Mouse (Mus musculus) kidney, adult 10 weeks (tissue): ENCODE measurements around the gene Gm5938. TPM values are rescaled to one million over a fixed set of nuclear protein-coding genes. Genes with fewer than 3 reads are reported as not detected.

Source experiments
- polyA plus RNA-seq: library from polyadenylated mRNA; stranded (reverse); fragments of 350-450 nt; fragmentation: Illumina TruSeq; extraction: RNeasy Lipid Tissue Mini Kit (QIAGEN cat#74804); gene quantifications from one replicate; pipeline ENCODE4 v1.2.3, GENCODE M21; 2014; ENCODE audit warnings: low read depth, low replicate concordance

The Gm5938 gene
- not detected for polyA plus RNA-seq

GRCm38 (mm10) chrX:78125167-78125566, at the start of gene Gm5938:
TSS of gene Gm5938 (plus strand) at chrX:78125467.

GRCm38 (mm10) chrX:78091274-78091673, 34.0 kb upstream of the Gm5938 start, which contains the start of gene Obp1a:
TSS of gene Obp1a (minus strand) at chrX:78091374.

Other genes with a start within 250 kb of the Gm5938 start
- not detected for gene 5430402E10Rik, start 200.4 kb upstream of the Gm5938 start, polyA plus RNA-seq
- gene Obp1a, start 34.1 kb upstream of the Gm5938 start, polyA plus RNA-seq: not detected
- not detected for gene Obp1b, start 61.3 kb downstream of the Gm5938 start, polyA plus RNA-seq
- not detected for gene Gm14743, start 120.5 kb downstream of the Gm5938 start, polyA plus RNA-seq
- gene 4930480E11Rik, start 244.2 kb downstream of the Gm5938 start, polyA plus RNA-seq: not detected